Mouse (Mus musculus) gastrocnemius, postnatal 4 days (tissue): Measurements from ENCODE around the gene Abi3. TPM values are rescaled to one million over a fixed set of nuclear protein-coding genes. Genes with fewer than 3 reads are reported as not detected.

Experiments
- DNase-seq, 2 experiments: peaks; one replicate each; pipeline ENCODE4 v3.0.0; 2021 to 2022; ENCODE audit warnings: low spot score in 2 of 2, mixed read lengths in 2 of 2
- total RNA-seq, 2 experiments: library from RNA; stranded (reverse); gene quantifications; 2 replicates each; pipeline ENCODE4 v1.2.3; 2021

The Abi3 gene
- total RNA-seq, 2 experiments from 2014 or later = 7.6 to 8.5 TPM

DNA sequence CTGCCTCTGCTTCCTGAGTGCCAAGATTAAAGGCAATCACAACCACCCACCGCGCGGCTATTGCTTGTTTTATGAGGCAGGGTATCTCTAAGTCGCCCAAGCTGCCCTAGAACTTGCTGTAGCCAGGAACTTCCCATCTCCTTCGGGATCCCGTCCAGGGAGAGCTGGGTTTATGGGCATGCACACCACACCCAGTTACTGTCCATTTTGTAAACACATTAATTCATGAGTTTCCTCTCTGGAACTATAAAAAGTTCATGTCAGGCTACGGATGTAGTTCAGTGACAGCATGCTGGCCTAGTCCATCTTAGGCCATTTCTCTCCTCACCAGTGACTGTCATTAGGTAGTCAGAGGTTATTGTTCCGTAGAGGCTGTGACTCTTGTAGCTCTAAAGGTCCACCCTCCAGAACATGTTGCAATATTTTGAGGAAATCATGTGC lies 52.8 kb downstream of the Abi3 start:
- DNase-seq = no peak

DNA sequence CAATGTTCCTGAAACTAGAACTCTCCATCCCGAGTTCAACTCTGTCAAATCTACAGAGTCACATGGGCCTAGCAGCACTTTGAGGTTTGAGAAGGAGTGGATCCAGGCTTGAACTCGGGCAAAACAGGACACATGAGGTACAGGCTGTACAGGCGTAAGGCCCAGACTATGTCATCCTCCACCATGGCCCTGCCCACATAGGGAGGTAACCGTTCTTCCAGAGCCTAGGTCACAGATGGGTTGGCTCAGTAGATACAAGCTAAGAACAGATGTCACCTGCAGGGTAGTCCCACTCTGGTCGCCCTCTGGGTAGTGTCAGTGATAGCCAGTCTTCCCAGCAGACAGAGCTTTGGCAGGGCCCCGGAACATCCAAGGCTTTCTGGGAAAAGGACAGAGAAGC lies 55.8 kb downstream of the Abi3 start:
- no peak for DNase-seq

DNA sequence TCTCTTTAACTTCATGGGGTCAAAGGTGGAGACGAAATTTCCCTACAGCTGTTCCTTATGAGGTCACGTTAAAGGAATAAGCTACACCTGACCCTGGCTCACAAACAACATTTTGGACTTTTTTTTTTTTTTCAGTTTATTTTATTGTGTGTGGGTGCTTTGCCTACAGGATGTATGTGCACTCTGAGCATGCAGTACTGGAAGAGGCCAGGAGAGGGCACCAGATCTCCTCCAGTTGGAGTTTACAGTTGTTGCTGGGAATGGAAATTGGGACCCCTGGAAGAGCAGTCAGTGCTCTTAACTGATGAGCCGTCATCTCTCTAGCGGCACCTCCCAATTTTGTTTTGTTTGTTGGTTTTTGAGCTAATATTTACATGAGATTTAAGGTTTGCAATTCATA lies 56.6 kb downstream of the Abi3 start:
- DNase-seq = no peak

DNA sequence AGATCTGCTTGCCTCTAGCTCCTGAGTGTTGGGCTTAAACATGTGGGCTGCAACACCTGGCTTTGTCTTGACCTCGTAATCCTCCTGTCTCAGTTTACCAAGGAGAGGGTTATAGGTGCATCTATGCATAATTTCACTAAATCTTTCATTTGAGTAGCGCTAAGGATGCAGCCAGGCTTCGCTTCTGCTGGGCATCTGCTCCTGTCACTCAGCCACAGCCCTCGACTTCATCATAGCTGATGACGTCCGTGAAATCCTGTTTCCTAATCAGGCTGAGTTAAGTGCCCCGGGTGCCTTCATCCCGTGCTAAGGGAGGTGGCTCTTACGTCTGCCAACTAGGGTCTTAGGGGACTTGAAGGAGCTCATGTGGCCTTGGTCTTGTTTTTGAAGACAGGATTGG lies 58.3 kb downstream of the Abi3 start:
- no peak for DNase-seq

DNA sequence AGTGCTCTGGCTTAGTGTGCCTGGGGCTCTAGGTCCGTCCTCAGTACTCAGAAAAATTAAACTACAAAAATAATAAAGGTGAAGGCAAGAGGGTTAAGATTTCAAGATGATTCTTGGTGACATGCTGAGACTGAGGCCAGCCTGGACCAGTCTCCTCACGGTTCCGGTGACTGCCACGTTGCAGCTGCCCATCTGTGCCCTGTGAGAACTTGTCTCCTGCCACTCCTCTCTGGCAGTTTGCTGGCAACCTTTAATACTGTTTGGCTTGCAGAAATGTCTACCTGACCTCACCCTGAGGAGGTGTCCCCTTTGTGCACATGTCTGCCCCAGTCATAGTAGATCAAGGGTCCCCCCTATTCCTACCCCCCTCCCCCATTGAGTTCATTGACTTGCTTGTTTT lies 58.8 kb downstream of the Abi3 start:
- DNase-seq = no peak

DNA sequence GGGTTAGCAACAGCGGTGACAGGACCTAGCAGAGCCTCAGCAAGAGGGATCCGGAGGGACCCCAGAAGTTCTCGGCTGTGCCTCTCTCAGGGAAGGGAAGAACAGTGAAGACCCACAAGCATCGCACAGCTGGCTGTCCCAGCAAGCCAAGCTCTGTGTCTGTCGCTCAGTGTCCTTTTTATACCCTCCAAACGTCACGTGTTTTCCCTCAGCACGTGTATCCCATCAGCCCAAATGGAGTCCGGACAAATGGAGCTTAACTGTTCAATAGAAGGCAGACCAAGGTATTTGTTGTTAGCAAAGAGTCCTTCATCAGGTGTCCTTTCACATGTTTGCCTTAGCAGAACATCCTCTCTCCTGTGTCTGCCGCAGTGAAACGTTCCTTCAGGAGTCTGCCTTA lies 60.7 kb downstream of the Abi3 start:
- DNase-seq = no peak

DNA sequence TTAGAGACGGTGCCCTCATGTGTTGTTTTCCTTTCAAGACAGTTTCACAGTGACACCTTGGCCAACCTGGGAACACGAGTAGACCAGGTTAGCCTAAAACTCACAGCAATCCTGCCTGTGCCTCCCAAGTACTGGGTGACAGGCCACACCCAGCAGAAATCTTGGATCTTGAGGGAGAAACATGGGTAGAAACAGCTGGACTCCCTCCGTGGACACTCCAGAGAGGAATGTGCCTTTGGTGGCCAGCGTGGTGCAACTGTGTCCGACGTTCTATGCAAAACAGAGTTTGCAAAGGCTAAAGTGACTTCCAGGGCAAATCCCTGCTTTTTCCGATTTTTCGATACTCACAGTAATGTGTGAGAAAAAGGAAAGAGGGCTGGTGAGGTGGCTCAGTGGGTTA lies 61.8 kb downstream of the Abi3 start:
- no peak for DNase-seq

Other genes starting within 250 kb of the Abi3 start
- gene Phb, start 175.5 kb downstream of the Abi3 start, total RNA-seq = 100 to 1,000 TPM; 144 to 147 TPM
- gene Zfp652, start 129.8 kb downstream of the Abi3 start, total RNA-seq = 10 to 100 TPM; 49.2 to 53.4 TPM
- gene B130006D01Rik, start 118.9 kb downstream of the Abi3 start, total RNA-seq = 1 to 10 TPM in 1 of 2 experiments, under 1 TPM in 1; 0.83 to 1.1 TPM
- 10 to 100 TPM; 82.5 to 91.1 TPM for gene Phospho1, start 18.0 kb downstream of the Abi3 start, total RNA-seq
- gene Gngt2, start 5.3 kb downstream of the Abi3 start, total RNA-seq = 10 to 100 TPM; 12.0 to 12.9 TPM
- gene B4galnt2, start 72.4 kb upstream of the Abi3 start, total RNA-seq = not detected
- 1 to 10 TPM; 6.9 to 7.0 TPM for gene Igf2bp1, start 163.5 kb upstream of the Abi3 start, total RNA-seq
- not detected for gene Gip, start 182.1 kb upstream of the Abi3 start, total RNA-seq
- 10 to 100 TPM; 38.6 to 41.5 TPM for gene Snf8, start 192.4 kb upstream of the Abi3 start, total RNA-seq
- 10 to 100 TPM; 41.2 to 42.3 TPM for gene Ube2z, start 222.9 kb upstream of the Abi3 start, total RNA-seq
- 100 to 1,000 TPM; 830 to 870 TPM for gene Atp5g1, start 233.2 kb upstream of the Abi3 start, total RNA-seq